Mouse (Mus musculus) left cerebral cortex, adult 11 months (tissue): ENCODE data around the gene Oscp1.

ENCODE experiments used
- DNase-seq: peaks from one replicate; pipeline ENCODE4 v3.0.0; 2022; ENCODE audit warnings: low spot score

Oscp1 gene

DNA sequence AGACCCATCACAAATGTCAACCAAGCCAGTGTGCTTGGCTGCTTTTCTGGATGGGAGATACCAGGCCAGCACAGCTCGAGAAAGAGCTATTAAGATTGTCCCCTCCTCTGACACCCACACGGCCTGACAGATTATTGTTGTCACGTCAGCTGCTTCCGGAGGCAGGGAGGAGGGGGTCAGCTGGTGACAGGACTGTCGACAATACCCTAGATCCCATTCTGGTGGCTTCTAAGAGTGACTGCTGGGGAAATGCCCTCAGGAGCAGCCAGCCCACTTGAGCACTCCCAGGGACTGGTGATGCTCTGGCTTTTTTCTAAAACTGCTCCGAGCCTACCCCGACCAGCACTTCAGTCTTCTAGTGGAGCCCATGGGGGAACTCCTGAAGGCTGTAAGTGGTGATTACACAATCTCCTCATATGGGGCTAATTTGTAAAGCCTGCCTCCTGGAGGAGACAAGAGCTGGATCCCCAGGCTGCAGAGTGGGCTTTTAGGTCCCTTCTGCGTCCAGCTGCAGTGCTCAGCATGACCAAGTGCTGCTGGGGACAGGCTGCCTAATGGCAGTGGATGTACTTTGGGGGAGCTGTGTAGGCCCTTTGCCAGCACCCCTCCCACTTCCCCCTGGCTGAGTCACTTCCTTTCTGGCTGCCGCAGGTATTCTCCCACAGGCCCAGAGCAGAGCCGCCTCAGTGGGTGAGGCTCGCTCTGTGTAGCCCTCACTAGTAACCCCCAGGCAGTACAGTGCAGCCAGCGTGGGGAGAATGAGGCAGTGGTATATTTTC is 52.2 kb downstream of the Oscp1 start:
- peak; percentile 70 for DNase-seq

DNA sequence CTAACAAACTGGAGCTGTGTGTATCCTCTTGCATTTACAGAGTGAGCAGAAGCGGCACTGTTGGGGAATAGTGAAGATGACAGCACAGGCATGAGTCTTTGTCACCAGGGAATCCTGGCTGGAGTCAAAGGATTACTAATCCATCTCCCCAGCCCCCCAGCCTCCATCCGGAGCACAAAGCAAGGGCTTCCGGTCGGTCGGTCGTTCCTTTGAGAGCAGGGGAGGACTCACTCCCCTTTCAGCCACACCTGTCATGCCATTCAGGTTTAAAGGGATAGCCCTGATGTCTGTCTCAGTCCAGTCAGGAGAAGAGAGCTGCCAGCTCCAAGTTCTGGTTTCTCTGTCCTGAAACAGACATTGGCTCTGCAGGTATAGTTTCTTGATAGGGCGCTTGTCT is 52.8 kb downstream of the Oscp1 start:
- DNase-seq = no peak

DNA sequence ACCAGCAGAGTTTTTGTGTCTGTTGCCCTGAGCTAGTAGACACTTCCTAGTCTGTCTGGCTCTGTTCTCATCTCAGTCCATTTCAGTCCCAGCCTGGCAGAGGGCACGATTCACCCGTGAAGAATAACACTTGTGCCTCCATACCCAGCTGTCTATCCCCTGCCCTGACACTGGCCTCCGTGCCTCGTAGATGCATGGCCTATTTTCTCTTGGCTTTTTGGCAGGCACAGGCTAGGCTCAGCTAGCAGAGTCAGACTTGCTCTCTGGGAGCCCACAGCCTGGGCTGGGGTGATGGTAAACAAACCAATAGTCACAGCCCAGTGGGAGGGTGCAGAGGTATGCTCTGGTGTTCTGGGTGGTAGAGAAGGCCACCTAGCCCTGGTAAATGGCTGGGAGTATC is 54.9 kb downstream of the Oscp1 start:
- DNase-seq = no peak

DNA sequence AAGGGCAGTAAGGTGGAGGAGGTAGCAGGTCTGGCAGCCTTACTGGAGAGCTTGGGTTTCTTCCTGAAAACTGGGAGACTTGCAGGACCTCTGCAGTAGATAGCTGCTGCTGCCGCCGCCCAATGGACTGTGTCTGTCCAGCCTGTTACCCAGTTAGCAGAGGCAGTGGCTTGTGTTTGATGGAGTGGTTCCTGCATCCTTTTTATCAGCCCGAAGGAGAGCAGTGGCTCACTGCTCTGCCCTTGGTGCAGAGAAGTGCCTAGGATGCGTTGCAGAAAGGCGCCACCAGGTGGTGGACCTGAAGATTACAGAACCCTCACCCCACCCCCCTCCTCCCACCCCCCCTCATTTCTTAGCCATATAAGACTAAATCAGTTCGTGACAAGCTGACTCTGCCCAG is 55.6 kb downstream of the Oscp1 start:
- no peak for DNase-seq

DNA sequence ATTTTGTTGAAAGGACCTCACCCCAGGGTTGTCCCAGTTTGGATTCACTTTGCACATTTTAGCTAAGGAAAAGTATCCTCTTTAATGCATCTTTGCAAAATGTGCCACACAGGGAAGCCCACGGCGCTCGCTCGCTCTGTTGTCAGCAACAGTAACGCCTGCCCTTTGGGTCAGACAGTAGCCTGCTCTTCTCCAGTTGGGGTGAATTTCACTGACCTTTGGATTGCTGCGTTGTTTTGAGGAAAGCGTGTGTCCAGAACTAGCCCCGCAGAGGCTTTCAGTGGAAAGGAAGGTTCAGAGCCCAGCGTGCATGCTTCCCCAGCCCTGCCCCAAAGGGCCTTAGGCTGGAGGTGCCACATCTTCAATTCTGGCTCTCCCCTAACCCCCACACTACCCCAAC is 57.0 kb downstream of the Oscp1 start:
- DNase-seq = no peak

DNA sequence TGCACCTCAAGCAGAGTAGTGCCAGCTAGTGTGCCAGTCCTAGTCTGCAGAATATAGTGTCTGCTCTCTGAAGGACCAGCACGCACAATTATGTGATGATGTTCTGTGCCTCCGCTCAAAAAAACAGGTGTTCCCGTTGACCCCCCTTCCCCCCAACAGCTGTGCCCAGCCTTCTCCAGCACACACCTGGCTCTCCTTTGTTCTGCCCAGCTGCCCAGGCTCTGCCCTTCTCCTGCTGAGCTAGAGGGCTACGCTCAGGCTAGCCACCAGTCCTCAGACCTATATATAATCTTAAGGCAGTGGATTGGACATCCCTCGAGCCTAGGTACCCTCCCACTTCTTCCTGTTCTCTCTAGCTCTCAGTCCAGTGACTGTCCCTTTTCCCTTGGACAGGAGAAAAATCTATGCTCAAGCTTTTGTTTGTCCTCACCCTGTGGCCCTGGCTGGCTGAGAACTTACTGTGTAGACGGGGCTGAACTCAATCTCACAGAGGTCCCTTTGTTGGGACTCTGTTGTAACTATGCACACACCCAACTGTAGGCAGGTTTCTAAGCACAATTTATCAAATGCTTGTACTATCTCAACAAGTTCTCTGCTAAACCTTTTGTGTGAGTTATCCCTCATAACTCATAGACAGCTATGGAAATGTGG is 57.6 kb downstream of the Oscp1 start:
- DNase-seq = no peak

DNA sequence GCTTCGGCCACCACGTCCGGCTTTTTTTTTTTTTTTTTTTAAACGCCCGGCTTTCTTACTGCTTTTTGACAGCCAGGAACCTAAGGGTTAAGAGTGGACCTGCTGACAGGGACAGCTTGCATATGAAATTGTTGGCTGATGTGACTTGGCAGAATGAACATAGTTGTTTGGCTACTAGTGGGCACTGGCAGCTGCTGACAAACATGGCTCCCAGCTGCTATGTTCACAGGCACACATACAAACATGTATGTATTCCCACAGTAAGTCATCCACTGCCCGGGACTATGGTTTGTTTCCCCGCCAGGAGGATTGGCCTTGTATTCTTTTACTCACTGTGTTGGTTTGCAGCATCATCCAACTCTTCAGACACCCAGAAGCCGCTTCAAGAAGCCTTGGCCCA is 58.8 kb downstream of the Oscp1 start:
- DNase-seq = no peak

DNA sequence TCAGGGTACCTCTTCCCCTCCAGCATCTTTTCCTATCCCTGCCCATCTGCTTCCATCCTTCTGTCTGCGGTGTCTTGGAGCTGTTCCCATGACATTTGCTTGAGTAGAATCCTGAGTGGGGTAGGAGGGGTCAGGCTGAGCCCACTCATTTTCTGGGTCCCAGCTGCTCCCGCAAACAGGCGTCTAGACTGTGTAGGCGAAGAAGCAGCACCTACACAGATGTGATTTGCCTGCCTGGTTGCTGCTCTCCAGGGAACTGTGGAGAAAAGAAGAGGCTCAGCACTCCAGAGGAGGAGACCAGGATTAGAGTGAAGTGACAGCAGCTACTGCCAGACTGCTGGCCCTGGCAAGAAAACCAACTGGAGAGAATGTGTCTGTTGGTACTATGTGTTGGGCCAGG is 60.3 kb downstream of the Oscp1 start:
- peak; percentile 75 for DNase-seq

DNA sequence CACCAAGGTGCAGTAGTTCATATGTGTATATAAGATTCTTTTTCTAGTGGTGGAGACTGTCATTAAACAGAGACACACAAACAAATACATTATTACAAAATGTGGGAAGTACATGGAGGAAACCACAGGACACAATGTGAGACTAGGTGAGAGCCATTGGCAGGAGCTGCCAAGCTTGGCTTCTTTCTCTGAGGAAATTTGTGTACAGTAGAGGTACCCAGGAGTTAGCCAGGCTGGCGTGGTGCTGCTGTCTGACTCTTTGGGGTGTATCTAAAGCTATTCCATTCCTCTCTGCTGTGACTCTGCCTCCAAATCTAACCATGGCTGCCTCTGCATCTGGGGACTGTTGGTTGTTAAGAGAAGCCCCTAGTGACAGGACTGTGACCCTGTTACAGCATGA is 60.7 kb downstream of the Oscp1 start:
- no peak for DNase-seq

DNA sequence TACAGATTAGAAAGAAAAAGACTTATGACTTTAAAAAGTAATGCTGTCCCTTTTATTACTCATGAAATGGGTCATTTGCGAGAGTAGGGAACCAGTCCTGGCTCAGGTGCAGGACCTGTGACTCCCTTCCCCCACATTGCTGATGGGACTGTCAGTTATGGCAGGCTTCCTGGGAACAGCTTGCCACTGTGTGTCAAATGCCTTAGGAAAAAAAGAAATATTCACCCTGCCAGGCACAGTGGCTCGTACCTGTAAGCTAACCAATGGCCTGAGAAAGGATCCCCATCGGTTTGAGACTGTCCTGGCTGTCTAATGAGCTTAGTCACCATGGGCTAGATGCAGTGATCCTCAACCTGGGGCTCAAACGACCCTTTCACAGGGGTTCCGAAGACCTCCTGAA is 61.7 kb downstream of the Oscp1 start:
- DNase-seq = no peak

DNA sequence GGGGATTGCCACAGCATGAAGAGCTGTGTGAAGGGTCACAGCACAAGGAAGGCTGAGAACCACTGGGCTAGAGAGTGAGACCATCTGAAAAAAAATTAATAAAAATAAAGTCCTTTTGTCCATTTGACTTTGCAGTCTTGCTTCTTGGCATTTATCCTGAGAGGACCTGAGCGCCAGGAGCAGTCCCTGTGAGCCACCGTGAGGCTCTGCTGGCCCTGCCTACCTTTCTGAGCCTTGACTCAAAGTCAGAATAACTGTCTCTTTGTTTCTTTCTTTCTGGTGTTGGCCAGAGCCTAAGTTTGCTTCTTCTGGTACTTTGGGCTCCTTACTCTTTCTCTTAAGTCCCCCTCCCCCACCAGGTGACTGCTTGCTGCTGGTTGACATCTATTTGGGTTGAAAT is 62.1 kb downstream of the Oscp1 start:
- DNase-seq = no peak

DNA sequence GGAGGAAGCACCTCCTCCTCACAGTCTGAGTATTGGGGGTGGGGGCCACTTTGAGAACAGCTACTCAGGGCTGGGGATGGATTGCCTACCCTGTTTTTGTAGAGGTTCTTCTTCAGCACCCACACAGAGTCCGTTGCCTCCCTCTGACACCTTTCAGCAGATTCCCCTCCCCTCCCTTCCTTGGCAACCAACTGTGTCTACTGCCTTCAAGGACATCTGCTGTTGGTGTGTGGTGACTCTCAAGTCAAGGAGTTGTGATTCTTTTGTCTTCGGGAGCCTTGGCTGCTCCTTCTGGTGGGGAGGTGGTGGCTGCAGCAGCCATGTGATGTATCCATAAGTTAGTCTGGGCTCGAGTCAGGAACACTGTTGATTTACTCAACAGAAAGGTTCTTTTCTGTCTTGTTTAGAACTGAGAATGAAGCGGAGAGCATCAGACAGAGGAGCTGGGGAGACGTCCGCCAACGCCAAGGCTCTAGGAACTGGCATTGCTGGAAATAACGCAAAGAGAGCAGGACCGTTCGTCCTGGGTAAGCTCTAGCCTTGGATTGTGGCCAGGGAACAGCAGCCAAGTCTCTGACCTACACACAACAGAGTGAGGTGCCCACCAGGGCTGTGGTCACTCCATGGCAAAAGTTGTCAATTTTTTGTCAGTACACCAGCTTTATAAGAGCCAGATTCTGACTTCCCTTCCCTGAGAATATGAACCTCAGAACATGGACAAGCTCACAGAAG is 65.1 kb downstream of the Oscp1 start:
- DNase-seq = no peak

DNA sequence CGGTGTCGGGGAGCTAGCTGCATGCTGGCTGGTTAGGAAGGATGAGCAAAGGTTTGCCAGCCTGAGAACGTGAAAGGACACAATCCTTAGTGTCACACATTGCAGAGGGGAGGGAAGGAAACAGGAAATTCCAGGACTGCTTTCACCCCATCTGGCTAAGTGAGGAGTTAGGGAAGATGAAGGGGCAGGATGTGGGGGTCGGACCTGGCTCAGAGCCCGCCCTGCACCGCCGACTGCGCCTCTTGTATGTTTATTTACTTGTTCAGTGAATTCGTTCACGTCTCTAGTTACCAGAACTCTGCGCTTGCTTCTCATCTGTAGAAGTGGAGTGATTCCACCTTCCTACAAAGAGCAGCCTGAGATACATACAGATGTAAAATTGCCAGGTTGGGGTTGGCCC is 72.1 kb downstream of the Oscp1 start:
- DNase-seq = no peak

DNA sequence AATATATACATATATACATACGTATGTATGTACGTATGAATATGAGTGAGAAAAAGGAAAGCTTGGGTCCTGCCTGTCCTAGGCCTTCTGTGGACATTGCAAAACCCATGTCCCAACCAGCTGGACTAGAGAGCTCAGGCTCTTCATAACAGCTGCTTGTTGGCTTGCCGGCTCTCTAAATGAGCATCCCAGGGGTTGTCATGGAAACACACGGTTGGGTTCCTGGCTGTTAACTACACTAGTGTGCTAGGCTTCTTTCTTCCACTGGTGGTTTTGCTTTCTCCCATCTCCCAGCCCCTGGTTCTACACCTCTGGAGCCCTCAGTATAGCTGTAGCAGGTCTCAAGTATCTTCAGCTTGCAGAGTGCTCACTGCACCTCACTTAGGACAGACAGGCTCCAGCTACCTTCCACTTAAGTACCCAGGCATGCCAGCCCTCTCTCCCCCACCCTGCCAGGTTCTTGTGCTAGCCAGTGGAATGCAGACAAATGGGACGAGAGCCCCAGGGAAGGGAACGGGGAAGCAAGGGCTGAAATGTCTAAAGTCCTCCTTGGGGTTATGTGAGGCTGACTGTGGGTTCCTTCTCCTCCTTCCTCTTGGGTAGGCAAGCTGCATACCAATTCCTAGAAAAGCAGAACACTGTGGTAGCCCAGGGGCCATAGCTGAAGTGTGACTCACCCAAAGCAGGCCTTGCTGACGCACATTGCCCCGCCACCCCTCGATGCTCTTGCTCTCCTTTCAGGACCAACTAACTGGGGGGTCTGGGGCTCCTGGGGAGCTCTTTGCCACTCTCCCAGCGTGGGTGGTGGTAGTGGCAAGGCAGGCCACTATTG is 73.1 kb downstream of the Oscp1 start:
- DNase-seq = no peak

DNA sequence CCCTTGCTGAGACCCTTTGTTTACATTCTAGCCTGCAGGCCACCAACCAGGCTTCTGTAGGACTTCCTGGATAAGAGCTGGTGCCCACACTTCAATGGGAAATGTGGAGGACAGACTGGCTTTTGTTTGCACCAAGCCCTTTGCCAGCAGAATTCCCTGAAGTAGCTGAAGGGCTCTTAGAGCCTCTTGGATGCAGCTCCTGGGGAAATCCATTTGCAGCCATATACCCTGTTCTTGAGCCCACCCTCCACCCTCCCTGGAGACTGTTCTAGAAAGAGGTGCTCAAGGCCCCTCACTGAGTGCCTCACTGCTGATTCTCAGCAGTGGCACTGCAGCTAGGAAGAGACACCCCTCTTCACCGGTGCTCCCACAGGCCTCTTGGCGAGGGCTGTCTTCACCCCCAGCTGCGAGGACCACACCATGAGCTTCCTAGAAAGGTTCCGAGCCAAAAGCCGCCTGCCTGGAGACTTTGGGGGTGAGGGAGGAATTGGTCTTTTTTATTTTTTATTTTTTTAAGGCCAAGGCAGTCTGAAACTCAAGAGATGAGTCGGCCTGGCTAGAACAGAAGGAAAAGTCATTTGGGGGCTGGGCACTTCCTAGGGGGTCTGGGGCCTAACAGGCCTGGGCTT is 74.4 kb downstream of the Oscp1 start:
- DNase-seq = no peak

DNA sequence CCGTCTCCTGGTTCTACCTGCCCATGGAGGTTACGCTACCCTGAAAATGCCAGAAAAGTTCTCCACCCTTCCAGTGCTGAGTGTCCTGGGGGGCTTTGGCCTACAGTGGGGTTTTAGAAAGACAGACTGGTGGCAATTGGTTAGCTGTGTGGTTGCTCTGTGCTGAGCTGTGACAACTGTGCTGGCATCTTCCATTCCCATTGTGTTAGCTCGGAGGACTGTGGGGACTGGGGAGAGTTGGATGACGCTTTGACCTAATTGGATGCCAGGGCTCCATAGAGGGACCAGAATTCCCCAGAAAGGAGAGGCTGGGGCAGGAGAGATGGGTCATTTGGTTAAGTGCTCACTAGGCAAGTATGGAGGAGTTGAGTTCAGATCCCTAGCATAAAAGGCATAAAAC is 75.9 kb downstream of the Oscp1 start:
- DNase-seq = no peak

DNA sequence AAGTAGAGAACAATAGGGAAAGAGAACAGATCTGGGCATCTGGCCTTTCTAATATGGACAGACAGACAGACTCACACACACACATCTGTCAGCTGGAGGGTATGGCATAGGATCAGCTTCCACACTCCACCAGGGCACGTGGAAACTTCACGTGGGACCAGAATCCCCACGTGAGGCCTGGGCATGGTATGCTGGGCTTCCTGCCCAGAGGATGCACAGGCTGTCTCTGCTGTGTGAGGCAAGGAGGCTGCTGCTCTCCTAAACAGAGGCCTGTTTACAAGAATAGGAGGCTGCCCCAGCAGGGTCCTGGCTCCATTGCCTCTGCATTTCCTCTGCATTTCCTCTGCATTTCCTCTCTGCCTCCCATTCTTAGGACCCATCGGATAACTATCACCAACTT is 76.3 kb downstream of the Oscp1 start:
- DNase-seq = no peak

DNA sequence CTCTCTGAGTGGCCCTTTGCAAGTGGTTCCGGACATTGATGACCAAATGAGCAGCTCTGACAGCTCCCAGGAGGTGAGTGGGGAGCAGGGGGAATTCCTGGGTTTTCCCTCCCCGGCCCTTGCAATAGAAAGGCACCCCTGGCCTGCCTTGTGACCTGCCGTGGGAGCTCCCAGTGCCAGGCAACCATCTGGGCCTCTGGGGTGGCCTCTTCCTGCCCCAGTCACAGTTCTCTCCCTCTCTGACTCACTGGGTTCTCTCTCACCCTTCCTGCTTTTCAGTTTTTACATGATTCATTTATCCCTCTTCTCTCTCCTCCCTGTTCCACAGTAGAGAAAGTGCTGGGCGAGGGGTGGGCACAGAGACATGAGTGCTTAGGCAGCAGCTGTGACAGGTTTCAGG is 79.4 kb downstream of the Oscp1 start:
- no peak for DNase-seq

DNA sequence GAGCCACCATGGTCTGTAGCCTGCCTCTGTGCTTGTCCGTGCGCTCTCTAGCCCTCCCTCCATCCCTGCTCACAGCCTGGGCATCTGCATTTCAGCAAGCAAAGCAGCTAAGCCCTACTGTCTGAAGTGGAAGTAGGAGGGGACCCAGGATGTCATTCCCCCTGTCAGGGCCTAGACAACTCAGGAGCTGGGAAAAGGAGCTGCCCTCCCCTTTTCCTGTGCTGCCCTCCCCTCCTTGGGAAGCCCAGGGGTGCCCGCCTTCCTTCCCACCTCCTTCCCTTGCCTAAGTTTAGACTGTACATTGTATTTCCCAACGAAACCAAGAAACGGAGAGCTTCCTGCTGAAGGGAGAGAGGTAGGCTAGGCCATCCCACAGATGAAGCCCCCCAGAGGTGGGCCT is 82.7 kb downstream of the Oscp1 start:
- no peak for DNase-seq
